Mouse (Mus musculus) megakaryocyte, adult 5-6 weeks (primary cell): ENCODE data around the gene Rcan1. TPM values are rescaled to one million over a fixed set of nuclear protein-coding genes. Genes with fewer than 3 reads are reported as not detected.

Experiments
- ATAC-seq: 2 replicates; pipeline ENCODE4 v1.8.0; 2016; ENCODE audit warnings: mild to moderate bottlenecking, inconsistent platforms; ENCODE audit not compliant: poor library complexity, severe bottlenecking
- total RNA-seq, 2 experiments: library from RNA; stranded (forward) in 1 of 2; stranded (reverse) in 1 of 2; fragments of 153-499, 151-499 nt in 1 of 2; fragments of 221-1000, 200-1000 nt in 1 of 2; gene quantifications; 2 replicates each; pipeline versions ENCODE4 v1.2.3 to v1.2.4; 2015 to 2017

Gene Rcan1
- total RNA-seq, 2 experiments from 2014 or later, result 8.8 to 11.5 TPM

DNA sequence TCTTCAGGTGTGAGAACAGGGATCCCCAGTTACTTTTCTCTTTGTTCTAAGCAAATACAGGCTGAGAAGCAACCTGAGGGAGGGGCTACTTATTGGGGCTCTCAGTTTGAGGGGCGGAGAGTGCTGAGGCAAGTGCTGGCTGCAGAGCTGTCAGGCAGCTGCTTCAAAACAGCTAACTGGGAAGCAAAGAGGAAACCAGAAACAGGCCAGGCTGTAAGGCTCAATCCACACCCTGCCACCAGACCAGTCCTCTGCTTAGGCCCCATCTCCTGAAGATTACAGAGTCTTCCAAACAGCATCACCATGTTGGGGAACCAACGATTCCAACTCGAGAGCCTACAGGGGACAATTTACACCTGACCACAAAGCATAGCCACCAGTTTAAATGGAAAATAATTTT, 2.2 kb upstream of the Rcan1 start:
- no peak for ATAC-seq

DNA sequence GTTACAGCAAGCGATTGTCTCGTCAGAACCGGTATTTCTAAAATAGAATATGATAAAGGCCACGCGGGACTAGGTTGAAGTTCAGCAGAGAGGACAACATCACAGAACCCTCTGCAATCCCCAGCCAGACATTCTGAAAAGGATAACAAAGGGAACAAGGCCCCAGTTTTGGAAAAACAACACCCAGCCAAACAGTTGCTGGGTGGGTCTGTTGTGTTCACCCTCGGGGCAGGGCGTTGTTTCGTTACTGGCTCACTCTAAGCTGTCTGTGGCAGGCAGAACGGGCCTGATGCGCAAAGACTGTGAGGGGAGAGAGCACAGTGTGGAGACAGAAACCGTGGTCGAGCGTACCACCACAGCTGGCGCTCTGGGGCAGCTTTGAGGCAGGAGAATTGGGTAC, 2.2 kb downstream of the Rcan1 start:
- no peak for ATAC-seq

- no peak for ATAC-seq
These were observed 3.6 kb downstream of the Rcan1 start for GRCm38 (mm10) chr16:92467041-92467440.

DNA sequence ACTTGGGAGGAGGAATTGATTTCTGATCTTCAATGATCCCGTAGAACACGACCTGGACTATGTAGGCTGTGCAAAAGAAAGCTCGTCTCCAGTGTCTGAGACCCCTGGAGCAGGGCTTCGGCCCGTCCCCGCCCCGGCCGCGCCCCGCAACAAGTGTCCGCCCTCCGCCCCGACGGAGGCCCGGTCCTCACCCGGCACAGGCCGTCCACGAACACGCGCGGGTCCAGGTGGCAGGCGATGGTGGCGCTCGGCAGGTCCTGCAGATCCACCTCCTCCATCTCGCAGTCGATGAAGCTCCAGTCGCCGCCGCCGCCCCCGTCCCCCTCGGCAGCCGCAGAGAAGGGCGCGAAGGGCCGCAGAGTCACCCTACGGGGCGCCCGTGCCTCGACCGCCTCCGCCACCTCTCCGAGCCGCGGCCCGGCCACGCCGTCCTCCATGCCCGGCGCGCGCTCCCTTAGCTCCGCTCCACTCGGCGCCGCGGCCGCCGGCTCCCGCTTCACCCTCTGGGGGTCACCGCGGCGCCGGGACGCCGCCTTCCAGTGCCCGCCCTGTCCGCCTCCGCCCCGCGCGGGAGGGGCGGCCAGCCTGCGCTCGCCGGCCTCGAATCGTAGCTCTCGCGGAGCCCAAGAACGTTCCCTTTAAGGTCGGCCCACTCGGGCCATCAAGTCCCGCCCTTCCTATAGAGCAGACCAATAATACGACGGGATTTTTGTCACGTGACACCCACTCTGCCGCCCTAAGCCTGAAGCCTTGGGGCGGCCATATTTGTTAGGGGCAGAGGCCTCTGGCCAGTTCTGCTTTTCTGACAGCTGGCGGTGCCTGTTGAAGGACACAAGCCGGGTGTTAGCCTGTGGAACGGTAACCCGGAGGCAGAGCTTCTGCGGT, 4.8 kb downstream of the Rcan1 start:
- peak; percentile 97 for ATAC-seq

DNA sequence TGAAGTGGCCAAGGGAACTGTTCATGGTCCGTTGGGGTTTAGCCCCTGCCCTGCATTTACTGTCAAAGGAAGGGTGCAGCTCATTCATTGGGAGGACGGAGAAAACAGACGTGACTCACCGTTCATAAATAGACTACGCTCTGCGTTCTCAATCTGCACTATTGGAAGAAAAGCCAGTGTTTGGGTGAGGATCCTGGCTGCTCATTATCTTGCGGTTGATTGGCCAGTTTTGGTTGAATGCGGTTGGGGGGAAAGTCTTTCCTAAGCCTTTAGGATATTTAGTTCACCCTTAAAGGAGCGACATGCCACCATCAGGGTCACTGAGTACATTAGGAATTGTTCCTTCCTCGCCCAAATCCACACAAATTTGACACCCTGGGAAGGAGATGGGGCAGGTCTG, 5.4 kb downstream of the Rcan1 start:
- no peak for ATAC-seq

GRCm38 (mm10) chr16:92464390-92464972, 6.2 kb downstream of the Rcan1 start:
- no peak for ATAC-seq

- no peak for ATAC-seq
These were observed 9.3 kb downstream of the Rcan1 start for GRCm38 (mm10) chr16:92461412-92461811.

DNA sequence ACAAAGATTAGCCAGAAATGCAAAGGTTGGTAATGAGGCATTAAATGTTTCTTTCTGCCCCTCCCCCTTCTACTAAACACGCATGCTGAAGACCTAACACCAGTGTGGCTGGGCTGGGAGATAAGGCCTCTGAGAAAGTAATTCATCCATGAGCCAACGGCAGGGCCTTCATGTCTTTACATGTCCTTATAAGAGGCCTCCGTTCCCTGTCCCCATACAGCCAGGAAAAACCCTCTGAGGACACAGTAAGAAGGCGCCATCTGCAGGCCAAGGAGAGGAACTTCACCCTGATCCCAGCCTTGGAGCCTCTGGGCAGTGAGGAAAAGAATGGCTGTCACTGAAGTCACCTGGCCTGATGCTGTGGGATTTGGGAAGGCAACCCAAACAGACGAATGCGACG, 13.1 kb downstream of the Rcan1 start:
- ATAC-seq, result peak; percentile 89

DNA sequence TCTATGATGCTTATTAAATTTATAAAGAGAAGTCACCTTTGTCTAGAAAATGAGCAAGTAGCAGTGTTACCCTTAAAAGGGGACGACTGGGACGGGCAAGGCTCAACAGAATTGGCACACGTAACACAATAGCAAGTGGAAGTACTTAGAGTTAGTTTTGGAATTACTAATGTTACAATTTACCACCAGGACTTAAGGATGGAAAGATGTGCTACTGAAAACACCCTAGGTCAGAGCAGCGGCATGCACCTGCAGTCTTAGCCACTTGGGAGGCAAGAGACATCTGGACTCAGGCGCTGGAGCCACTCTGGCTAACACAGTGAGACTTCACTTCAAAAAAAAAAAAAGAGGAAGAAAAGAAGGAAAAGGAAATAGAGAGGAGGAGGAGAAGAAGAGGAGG, 14.7 kb downstream of the Rcan1 start:
- no peak for ATAC-seq

DNA sequence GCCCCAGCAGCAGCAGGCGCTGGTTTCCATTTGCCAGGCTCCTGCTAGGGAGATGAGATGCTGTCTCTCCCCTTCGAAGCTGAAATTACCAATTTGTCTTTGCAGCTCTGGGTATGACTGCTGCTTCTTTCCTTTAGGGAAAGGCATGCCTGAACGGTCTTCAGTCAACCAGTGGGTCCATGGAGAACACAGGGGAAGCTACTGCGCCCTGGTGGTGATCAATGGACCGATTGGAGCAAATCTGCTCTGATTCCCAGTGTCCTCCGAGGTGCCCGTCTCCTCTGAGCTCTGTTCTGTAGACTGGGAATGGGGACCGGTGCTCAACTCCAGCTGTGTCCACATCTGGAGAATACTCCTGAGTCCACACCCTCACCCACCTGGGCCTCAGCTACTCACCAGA, 15.2 kb downstream of the Rcan1 start:
- no peak for ATAC-seq

GRCm38 (mm10) chr16:92454495-92454894, 16.2 kb downstream of the Rcan1 start:
- no peak for ATAC-seq

DNA sequence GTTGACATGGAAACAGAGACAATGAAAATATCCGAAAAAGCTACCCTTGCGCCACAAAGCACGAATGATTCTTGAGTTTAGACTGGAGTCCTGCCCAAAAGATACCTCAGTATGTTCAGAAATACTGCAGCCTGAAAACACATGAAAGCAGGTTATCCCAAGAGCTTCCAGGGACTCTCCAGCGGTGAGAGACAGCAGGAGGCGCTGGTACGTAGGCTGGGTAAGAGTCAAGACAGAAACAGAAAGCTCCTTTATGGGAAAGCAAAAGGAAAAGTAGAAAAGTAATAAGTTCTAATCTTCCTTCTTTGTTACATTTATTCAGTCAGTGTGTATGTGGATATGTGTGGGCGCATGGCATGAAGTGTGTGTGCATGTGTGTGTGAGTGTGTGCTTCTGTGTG, 16.7 kb downstream of the Rcan1 start:
- no peak for ATAC-seq

- no peak for ATAC-seq
These were observed 18.1 kb downstream of the Rcan1 start for GRCm38 (mm10) chr16:92452609-92453008.

DNA sequence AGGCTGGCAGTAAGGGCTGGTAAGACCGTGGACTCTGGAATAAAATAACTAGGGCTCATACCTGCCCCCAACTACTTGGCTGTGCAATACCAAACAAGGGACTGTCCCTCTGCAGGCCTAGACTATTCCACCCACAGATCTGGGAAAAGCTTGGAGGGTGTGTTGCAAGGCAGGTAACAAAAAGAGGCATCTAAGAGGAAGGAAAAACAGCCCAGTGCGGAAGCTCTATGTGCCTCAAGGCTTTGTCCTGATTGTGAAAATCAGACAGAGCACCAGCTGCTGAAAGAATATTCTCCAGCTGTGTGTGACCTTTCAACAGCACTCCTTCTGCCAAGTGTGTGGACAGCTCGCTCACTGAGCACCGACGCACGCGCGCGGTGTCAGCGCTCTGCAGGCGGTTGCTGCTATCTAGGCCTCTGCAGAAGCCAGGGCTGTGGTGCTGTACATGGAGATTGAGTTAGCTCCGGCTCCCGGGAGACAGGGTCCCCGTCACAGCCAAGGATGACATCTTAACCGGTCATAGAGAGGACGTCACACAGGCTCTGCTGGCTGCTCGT, 19.1 kb downstream of the Rcan1 start:
- ATAC-seq, result no peak

GRCm38 (mm10) chr16:92450331-92450730, 20.3 kb downstream of the Rcan1 start:
- no peak for ATAC-seq

- ATAC-seq, result no peak
These were observed 21.6 kb downstream of the Rcan1 start for GRCm38 (mm10) chr16:92449080-92449479.

DNA sequence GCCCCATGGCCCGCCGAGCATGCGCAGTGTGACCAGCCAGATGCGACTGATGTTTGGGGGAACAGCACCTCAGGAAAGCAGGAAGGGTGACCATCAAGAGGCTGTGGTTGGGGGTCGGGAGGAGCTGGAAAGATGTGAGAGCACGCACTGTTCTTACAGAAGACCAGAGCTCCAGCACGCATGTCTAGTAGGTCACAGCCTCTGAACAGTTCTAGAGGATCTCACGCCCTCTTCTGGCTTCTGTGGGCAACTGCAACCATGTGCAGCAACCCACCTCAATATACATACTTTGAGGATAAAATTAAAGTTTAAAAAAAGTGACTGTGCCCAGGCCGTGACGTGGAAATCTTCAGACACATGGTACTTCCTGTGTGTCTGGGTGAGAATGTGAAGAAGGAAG, 25.3 kb downstream of the Rcan1 start:
- ATAC-seq, result 0 out of 2 replicates have a peak, but pooled peaks have one; percentile 20

- peak; percentile 55 for ATAC-seq
These were observed 27.0 kb downstream of the Rcan1 start for GRCm38 (mm10) chr16:92443644-92444113.

- no peak for ATAC-seq
These were observed 27.7 kb downstream of the Rcan1 start for GRCm38 (mm10) chr16:92442946-92443345.

DNA sequence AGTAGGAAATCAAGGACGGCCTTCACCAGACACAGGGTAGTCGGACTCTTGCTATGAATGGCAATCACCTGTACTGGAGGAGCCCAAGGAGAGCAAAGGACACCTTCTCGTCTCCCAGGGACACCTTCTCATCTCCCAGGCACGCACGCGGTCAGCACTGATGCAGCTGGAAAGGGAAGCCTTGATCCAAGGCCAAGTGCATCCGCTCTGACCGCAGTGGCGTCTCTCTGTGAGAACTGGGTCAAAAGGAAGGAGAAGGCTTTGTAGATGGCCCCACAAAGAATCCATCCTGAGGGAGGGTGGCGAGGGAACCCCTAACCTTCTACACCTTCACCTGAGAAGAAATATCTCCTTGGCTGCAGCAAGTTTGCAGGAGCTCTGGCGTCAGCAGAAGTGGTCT, 28.5 kb downstream of the Rcan1 start:
- no peak for ATAC-seq

DNA sequence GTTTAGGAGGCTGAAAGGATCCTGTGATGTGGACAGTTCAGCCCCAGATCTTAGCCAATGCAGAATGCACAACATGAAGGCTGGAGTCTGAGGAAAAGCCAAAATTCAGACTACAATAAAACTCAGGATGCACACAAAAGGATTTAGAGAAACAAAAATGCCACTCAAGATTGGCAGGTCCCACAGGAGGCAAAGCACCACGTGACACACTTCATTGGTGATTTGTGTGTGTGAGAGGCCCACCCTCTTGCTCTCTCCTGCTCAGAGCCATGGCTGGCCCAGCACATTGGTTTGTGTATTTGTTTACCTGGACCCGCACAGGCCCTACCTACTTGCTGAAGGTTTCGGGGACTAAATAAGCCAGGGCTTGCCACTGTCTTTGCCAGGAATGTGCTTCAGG, 29.5 kb downstream of the Rcan1 start:
- ATAC-seq, result no peak

- ATAC-seq, result peak; percentile 64
These were observed 30.4 kb downstream of the Rcan1 start for GRCm38 (mm10) chr16:92440229-92440628.
